Mouse (Mus musculus) intestine, embryonic 15.5 days (tissue): ENCODE results near the gene Emg1. TPM values are rescaled to one million over a fixed set of nuclear protein-coding genes. Genes with fewer than 3 reads are reported as not detected.
A peak's percentile ranks its signal among the peaks of the same experiment; 100 is the strongest.

Source experiments
- ATAC-seq: fragments of 200-750 bp; cut with Nextera tagmentation; 2 replicates; pipeline ENCODE4 v1.8.0; 2017; ENCODE audit warnings: moderate TSS enrichment, moderate library complexity
- H3K27ac ChIP-seq: fragments of 300-500 bp; sonication (generic); 2 replicates; pipeline ENCODE4 v1.5.1; 2015; ENCODE audit warnings: mild to moderate bottlenecking, inconsistent platforms
- H3K27me3 ChIP-seq: fragments of 300-500 bp; sonication (generic); replicated peaks from 2 replicates; pipeline ENCODE4 v1.6.1; 2015; ENCODE audit warnings: inconsistent platforms
- H3K36me3 ChIP-seq: fragments of 300-500 bp; sonication (generic); 2 replicates; pipeline ENCODE4 v1.6.1; 2015; ENCODE audit warnings: inconsistent platforms
- H3K4me1 ChIP-seq: fragments of 300-500 bp; sonication (generic); replicated peaks from 2 replicates; pipeline ENCODE4 v1.6.1; 2015; ENCODE audit warnings: inconsistent platforms
- H3K4me2 ChIP-seq: fragments of 300-500 bp; sonication (generic); replicated peaks from 2 replicates; pipeline ENCODE4 v1.6.1; 2015; ENCODE audit warnings: mild to moderate bottlenecking, inconsistent platforms
- H3K4me3 ChIP-seq: fragments of 300-500 bp; sonication (generic); replicated peaks from 2 replicates; pipeline ENCODE4 v1.5.1; 2015; ENCODE audit warnings: inconsistent platforms
- H3K9ac ChIP-seq: fragments of 300-500 bp; sonication (generic); 2 replicates; pipeline ENCODE4 v1.6.1; 2015; ENCODE audit warnings: inconsistent platforms
- H3K9me3 ChIP-seq: fragments of 300-500 bp; sonication (generic); 2 replicates; pipeline ENCODE4 v1.6.1; 2016; ENCODE audit warnings: inconsistent platforms
- WGBS: fragments of 180-500 bp; shearing (Covaris S2); methylation state at CpG from one replicate; pipeline ENCODE4 v1.1.7; 2015; 5-methylcytosine and 5-hydroxymethylcytosine counted together
- polyA plus RNA-seq: library from polyadenylated mRNA; unstranded; fragments of >200 nt; fragmentation: Nextera tagmentation; extraction: Ambion mirVana; gene quantifications from 2 replicates; pipeline ENCODE4 v1.2.1, GENCODE M21; 2015

Emg1 gene
- polyA plus RNA-seq, 1 experiment from 2014 or later: 231 TPM

GRCm38 (mm10) chr6:124738511-124739023 is 26.6 kb upstream of the Emg1 start, which contains the start of gene Ptpn6:
Gene Ptpn6 (minus strand): TSS chr6:124738714.
- Histone ChIP-seq H3K9me3 (no peaks in the 10 kb centered on the region), H3K4me1 (peaks cover 14% of the 10 kb centered on the region), H3K9ac (no peak within 1 kb of the TSS), H3K27ac (peak within 1 kb of the TSS; percentile 74), H3K4me3 (peak within 1 kb of the TSS; percentile 26), H3K27me3 (no peaks in the 10 kb centered on the region), H3K36me3 (peaks cover 7% of the 10 kb centered on the region; the same call in 1 of the 2 replicates), H3K4me2 (peak within 1 kb of the TSS; percentile 48)
- ATAC-seq: peak; percentile 86
- WGBS: 15% methylated on average over 15 of the region's 15 CpGs

GRCm38 (mm10) chr6:124737040-124737439 is 25.1 kb upstream of the Emg1 start:
- H3K27me3 ChIP-seq: no peaks in the 10 kb centered on the region
- no peak overlapping the region for H3K9ac ChIP-seq
- peaks cover 21% of the 10 kb centered on the region for H3K4me1 ChIP-seq
- no peak overlapping the region for H3K4me3 ChIP-seq
- H3K9me3 ChIP-seq: no peaks in the 10 kb centered on the region
- H3K27ac ChIP-seq: no peak overlapping the region
- 93% methylated on average over 11 of the region's 11 CpGs for WGBS
- no peak for ATAC-seq
- no peak overlapping the region for H3K4me2 ChIP-seq
- H3K36me3 ChIP-seq: no peaks in the 10 kb centered on the region

- no peak overlapping the region for H3K27ac ChIP-seq
- 91% methylated on average over 3 of the region's 3 CpGs for WGBS
- no peaks in the 10 kb centered on the region for H3K9me3 ChIP-seq
- no peak overlapping the region for H3K4me3 ChIP-seq
- H3K36me3 ChIP-seq: no peaks in the 10 kb centered on the region
- peaks cover 12% of the 10 kb centered on the region for H3K4me1 ChIP-seq
- H3K9ac ChIP-seq: no peak overlapping the region
- H3K27me3 ChIP-seq: no peaks in the 10 kb centered on the region
- no peak for ATAC-seq
- no peak overlapping the region for H3K4me2 ChIP-seq
Measured at GRCm38 (mm10) chr6:124734417-124734816, 22.4 kb upstream of the Emg1 start.

- no peaks in the 10 kb centered on the region for H3K27me3 ChIP-seq
- H3K4me1 ChIP-seq: peaks cover 10% of the 10 kb centered on the region; the same call in 1 of the 2 replicates
- H3K4me3 ChIP-seq: no peak overlapping the region; the same call in 1 of the 2 replicates
- no peaks in the 10 kb centered on the region for H3K9me3 ChIP-seq
- H3K9ac ChIP-seq: peak overlapping the region; percentile 21; the same call in 1 of the 2 replicates
- no peak overlapping the region for H3K4me2 ChIP-seq
- WGBS: 54% methylated on average over 19 of the region's 19 CpGs
- H3K27ac ChIP-seq: no peak overlapping the region
- peak; percentile 46 for ATAC-seq
- no peaks in the 10 kb centered on the region for H3K36me3 ChIP-seq
Measured at GRCm38 (mm10) chr6:124732476-124733370, 20.7 kb upstream of the Emg1 start.

GRCm38 (mm10) chr6:124731038-124731437 is 19.1 kb upstream of the Emg1 start:
- H3K36me3 ChIP-seq: no peaks in the 10 kb centered on the region
- H3K4me1 ChIP-seq: peaks cover 13% of the 10 kb centered on the region; the same call in 1 of the 2 replicates
- no peak overlapping the region for H3K9ac ChIP-seq
- no peak for ATAC-seq
- H3K4me3 ChIP-seq: no peak overlapping the region
- no peaks in the 10 kb centered on the region for H3K9me3 ChIP-seq
- no peak overlapping the region for H3K27ac ChIP-seq
- no peak overlapping the region for H3K4me2 ChIP-seq
- no peaks in the 10 kb centered on the region for H3K27me3 ChIP-seq
- 81% methylated on average over 7 of the region's 7 CpGs for WGBS

- no peak for ATAC-seq
- H3K36me3 ChIP-seq: no peaks in the 10 kb centered on the region
- WGBS: 80% methylated on average over 8 of the region's 8 CpGs
- peaks cover 13% of the 10 kb centered on the region; the same call in 1 of the 2 replicates for H3K4me1 ChIP-seq
- no peaks in the 10 kb centered on the region for H3K9me3 ChIP-seq
- no peaks in the 10 kb centered on the region for H3K27me3 ChIP-seq
- no peak overlapping the region for H3K9ac ChIP-seq
- H3K27ac ChIP-seq: no peak overlapping the region
- no peak overlapping the region for H3K4me3 ChIP-seq
- no peak overlapping the region for H3K4me2 ChIP-seq
Measured at GRCm38 (mm10) chr6:124729850-124730705, 18.1 kb upstream of the Emg1 start.

GRCm38 (mm10) chr6:124728621-124729020 is 16.6 kb upstream of the Emg1 start:
- H3K9ac ChIP-seq: no peak overlapping the region
- no peak overlapping the region for H3K4me2 ChIP-seq
- 86% methylated on average over 10 of the region's 10 CpGs for WGBS
- no peak overlapping the region for H3K4me3 ChIP-seq
- H3K9me3 ChIP-seq: no peaks in the 10 kb centered on the region
- ATAC-seq: no peak
- no peaks in the 10 kb centered on the region for H3K27me3 ChIP-seq
- H3K27ac ChIP-seq: no peak overlapping the region
- H3K36me3 ChIP-seq: no peaks in the 10 kb centered on the region
- peaks cover 13% of the 10 kb centered on the region; the same call in 1 of the 2 replicates for H3K4me1 ChIP-seq

- 81% methylated on average over 10 of the region's 10 CpGs for WGBS
Measured at GRCm38 (mm10) chr6:124724472-124724871, 12.5 kb upstream of the Emg1 start.

GRCm38 (mm10) chr6:124723541-124723940 is 11.6 kb upstream of the Emg1 start:
- no peak for ATAC-seq
- H3K9ac ChIP-seq: no peak overlapping the region

More at GRCm38 (mm10) chr6:124724472-124724871, 12.5 kb upstream of the Emg1 start:
- no peaks in the 10 kb centered on the region for H3K9me3 ChIP-seq
- H3K4me2 ChIP-seq: no peak overlapping the region
- H3K9ac ChIP-seq: no peak overlapping the region
- no peaks in the 10 kb centered on the region for H3K27me3 ChIP-seq
- no peaks in the 10 kb centered on the region for H3K36me3 ChIP-seq
- H3K27ac ChIP-seq: no peak overlapping the region
- no peak overlapping the region for H3K4me3 ChIP-seq
- no peak for ATAC-seq
- H3K4me1 ChIP-seq: 0 out of 2 replicates have a peak, but pooled peaks cover 6% of the 10 kb centered on the region

GRCm38 (mm10) chr6:124722876-124723473 is 11.0 kb upstream of the Emg1 start:
- no peaks in the 10 kb centered on the region for H3K9me3 ChIP-seq
- H3K27ac ChIP-seq: no peak overlapping the region
- H3K4me2 ChIP-seq: no peak overlapping the region
- H3K4me3 ChIP-seq: no peak overlapping the region
- WGBS: 82% methylated on average over 6 of the region's 6 CpGs
- H3K27me3 ChIP-seq: no peaks in the 10 kb centered on the region
- no peaks in the 10 kb centered on the region for H3K36me3 ChIP-seq
- no peak for ATAC-seq
- 0 out of 2 replicates have a peak, but pooled peaks cover 5% of the 10 kb centered on the region for H3K4me1 ChIP-seq
- H3K9ac ChIP-seq: no peak overlapping the region

More at GRCm38 (mm10) chr6:124723541-124723940, 11.6 kb upstream of the Emg1 start:
- Histone ChIP-seq H3K4me2 (no peak overlapping the region), H3K36me3 (no peaks in the 10 kb centered on the region), H3K27ac (no peak overlapping the region), H3K9me3 (no peaks in the 10 kb centered on the region), H3K27me3 (no peaks in the 10 kb centered on the region), H3K4me3 (no peak overlapping the region), H3K4me1 (0 out of 2 replicates have a peak, but pooled peaks cover 6% of the 10 kb centered on the region)
- 81% methylated on average over 8 of the region's 8 CpGs for WGBS

- no peak for ATAC-seq
- 47% methylated on average over 11 of the region's 11 CpGs for whole genome bisulfite sequencing
- peak overlapping the region; percentile 42; the same call in 1 of the 2 replicates for H3K4me3 ChIP-seq
- no peaks in the 10 kb centered on the region for H3K27me3 ChIP-seq
- H3K4me1 ChIP-seq: peaks cover 5% of the 10 kb centered on the region; the same call in 1 of the 2 replicates
- H3K9ac ChIP-seq: no peak overlapping the region
- H3K36me3 ChIP-seq: peaks cover 9% of the 10 kb centered on the region
- peak overlapping the region; percentile 51 for H3K4me2 ChIP-seq
- H3K27ac ChIP-seq: 0 out of 2 replicates have a peak overlapping the region, but pooled peaks have one; percentile 3
- no peaks in the 10 kb centered on the region for H3K9me3 ChIP-seq
Measured at GRCm38 (mm10) chr6:124720904-124721303, 8.9 kb upstream of the Emg1 start.
